Mouse (Mus musculus): ENCODE measurements around the gene Dgkd.

Gene Dgkd

DNA sequence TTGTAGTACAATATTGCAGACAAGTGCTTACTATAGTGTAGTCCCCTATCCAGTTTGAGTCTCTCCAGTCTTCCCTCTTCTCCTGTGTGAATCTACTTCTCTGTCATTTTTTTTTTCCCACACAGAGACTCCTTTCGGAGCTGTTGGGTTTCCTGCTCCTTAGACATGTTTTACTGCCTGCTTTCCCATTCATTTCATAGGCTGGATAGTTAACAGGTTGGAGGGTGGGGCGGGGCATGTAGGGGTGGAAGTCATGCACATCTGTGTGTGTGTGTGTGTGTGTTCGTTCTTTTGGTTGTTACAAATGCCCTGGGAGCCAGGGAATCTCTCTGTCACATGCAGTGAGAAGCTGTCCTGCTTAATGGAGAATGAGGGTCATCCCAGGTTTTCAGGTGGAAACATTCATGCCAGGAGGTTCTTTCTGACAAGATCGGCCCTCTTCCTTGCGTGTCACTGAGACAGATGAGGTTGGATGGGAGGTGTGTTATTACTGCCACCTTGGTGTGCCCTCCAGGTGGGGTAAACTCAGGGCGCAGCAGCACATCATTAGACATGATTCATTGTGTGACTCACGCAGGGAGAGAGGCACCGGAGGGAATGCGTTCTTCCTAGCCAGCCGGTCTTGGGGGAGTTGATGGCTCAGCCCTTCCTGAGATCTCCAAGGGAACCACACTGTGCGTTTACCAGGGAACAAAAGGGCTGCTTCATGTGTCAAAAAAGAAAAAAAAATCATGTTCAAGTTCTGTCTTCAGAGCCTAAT, 4.7 kb upstream of the Dgkd start:
- DNase-seq (ENCODE audit: low read depth in 2 of 2, low spot score in 2 of 2): no peak

DNA sequence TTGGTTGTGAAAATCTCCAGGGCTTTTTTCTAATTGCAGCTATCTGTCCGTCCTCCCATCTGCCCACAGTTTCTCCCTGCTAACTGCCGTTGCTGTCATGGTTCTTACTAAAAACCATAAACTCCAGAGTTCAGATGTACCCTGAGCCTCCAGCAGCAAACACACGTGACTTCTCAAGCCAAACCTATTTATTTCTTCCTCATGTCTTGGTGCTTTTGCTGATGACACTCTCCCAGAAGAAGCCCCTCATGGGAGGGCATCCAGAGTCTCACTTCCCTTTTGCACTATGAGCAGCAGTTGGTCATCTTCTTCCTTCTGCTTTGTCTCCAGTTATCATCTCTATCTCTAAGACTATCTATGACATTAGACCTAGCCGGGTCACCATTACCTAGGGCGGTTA, 3.8 kb upstream of the Dgkd start:
- DNase-seq (ENCODE audit: low read depth in 2 of 2, low spot score in 2 of 2): no peak

DNA sequence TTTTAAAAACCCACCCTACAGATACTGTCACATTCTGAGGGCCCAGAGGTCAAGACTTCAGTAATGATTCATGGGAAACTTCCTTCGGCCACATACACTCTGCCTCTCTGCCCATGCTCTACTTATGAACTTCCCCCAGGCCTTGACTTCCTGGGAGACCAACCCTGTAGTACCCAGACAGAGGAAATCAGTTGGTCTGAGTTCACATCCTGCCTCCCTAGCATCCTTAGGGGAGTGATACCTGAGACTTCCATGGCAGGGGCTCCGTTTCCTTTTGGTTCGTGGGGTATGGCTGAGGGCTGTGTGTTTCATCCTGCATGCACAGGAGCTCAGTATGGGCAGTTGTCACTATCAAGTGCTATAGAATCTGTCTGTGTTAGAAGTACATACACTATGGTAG, 1.7 kb upstream of the Dgkd start:
- DNase-seq (ENCODE audit: low read depth in 2 of 2, low spot score in 2 of 2): no peak

DNA sequence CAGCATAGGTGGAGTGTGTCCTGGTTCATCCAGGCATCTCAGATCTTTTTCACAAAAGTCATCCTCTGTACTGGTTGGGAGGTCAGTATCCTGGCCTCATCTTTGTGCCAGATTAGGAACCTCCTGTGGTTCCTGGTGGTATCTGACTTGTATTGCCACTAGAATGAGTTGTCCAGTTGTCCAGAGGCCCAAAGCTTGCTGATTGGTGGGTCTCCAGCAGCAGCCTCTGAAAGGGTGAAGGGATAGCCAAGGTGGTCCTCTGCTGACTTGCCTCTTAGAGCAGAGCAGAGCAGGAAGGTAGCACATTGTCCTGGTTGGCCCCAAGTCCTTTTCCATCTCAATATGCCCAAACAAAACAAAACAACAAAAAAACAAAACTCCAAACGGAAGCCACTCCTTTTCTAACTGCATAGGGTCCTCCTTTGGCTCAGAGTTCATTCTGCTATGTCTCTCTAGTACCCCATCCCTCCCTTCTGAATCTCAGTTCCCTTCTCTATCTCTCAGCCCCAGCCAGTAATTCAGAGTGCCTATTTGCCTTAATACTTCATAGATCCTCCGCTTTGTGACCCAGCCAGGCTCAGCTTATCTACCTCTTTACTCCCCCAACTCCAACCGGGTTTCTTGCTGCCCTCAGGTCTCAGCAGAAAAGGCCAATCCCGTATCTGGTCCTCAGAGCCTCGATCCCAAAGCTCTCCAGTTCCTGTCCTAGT, 851 bp upstream of the Dgkd start:
- no peak for DNase-seq (ENCODE audit: low read depth in 2 of 2, low spot score in 2 of 2)

DNA sequence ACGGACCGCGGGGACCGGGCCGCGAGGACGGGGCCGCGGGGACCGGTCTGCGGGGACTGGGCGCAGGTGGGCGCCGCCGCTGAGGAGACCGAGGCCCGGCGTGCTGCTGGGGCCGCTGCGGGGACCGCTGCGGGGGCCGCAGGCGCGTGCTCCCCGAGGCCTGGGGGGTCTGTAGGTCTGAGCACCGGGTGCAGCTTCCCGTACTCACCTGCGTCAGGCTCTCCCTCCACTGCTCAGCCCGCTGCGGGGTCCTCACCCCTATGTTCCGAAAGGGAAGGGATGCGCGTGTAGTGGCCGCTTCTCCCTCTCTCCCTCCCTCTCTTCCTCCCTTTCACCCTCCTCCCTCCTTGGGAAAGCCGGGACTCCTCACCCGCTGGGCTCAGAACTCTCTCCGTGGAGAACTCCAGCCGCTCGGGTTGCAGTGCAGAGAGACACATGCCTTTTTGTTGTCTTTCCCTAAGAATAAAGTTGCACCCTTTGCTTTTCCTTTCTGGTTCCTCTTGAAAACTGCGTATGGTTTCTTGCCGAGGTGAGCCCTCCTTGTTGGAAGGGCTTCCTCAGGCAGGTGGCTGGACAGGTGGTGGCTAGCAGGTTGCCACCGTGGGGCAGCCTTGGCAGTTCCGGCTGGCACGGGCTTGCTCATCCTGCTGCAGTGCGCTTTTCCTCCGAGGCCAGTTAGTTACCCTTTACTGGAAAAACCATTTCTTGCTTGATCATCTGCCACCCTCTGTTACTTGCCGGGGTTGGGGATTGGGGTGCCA, 694 bp downstream of the Dgkd start:
- DNase-seq (ENCODE audit: low read depth in 2 of 2, low spot score in 2 of 2): no peak

DNA sequence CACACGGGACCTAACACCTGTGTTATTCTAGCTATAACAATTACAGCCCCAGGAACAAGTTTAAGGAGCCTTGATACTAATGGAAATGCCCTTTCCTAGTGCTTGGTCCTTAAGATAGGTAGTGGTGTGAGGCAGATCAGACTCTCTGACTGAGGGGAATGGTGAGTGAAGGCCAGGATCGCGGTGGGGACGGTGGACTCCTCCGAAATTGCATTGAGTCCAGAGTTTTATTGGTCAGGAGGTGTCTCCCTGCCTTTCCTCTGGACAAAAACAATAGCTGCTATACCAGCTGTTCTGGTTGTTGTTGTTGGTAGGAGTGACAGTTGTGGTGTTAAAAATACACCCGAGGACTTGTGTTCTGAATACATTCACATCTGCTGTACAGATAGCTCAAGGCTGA, 1.3 kb downstream of the Dgkd start:
- DNase-seq (ENCODE audit: low read depth in 2 of 2, low spot score in 2 of 2): no peak

DNA sequence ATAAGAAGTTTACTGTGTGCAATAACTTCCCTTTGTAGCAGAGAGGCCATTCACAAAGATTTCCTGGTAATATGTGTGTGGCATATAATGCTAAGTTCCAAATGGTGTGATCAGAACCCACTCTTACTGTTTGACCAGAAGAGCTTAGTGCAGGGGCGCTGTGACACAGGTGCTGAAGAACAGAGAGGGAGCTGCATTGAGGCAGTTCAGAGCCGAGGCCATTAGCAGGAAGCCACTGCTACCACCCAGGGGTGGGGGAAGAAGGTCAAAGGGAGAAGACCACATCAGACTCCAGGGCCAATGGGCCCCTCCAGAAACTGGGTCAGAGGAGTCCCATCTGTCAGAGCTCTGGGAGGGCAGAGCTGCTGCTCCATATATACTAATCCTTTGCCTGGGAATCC, 1.8 kb downstream of the Dgkd start:
- DNase-seq (ENCODE audit: low read depth in 2 of 2, low spot score in 2 of 2): no peak

DNA sequence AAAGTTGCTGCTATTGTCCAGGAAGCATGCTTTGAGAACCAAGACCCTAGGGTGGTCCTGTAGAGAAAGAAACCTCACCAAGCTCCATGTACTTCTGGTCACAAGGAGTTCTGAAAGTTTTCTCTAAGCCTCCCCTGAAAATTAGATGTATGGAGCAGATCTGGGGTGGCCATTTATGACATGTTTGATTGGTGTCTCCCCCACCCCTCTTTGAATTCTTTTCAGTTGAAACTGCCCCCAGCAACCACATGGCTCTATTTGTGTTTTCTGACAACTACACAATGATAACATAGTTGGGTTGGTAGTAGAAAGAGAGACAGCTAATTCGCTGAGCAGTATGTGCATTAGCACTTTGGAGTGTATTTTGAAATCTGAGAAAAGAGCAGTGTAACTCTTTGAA, 2.4 kb downstream of the Dgkd start:
- no peak for DNase-seq (ENCODE audit: low read depth in 2 of 2, low spot score in 2 of 2)

DNA sequence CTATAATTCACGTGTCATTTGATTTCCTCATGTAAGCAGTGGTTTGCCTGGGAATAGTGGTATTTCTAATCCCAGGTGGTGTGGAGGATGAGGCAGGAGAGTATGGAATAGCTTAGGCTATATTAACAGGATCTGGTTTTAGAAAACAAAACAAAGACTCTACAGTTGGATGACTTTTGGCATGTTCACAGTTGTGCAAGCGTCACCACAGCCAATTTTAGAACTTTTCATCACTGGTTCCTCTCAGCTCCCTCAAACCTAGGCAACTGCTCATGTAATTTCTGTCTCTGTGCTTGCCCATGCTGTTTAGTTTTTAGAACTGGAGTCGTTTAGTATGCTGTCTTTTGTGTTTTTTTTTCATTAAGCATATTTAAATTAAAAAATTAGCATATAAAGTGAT, 3.7 kb downstream of the Dgkd start:
- DNase-seq (ENCODE audit: low read depth in 2 of 2, low spot score in 2 of 2): no peak

DNA sequence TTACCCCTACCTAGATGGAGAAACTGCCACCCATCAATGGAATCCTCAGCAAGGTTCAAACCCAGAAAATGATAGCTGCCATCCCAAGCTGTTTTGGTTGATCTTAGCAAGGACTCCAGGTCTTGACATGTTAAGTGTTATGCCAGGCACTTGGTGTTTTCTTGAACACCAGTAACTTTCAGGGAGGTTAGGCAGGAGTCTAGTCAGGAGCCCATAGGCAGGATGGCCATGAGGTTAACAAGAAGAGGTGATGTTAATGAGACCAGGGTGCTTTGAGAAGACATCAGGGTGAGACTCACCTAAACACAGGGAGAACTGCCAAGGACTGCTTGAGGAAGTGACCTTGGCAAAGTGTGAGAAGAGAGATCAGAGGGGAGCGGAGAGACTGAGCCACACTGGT, 4.9 kb downstream of the Dgkd start:
- no peak for DNase-seq (ENCODE audit: low read depth in 2 of 2, low spot score in 2 of 2)

DNA sequence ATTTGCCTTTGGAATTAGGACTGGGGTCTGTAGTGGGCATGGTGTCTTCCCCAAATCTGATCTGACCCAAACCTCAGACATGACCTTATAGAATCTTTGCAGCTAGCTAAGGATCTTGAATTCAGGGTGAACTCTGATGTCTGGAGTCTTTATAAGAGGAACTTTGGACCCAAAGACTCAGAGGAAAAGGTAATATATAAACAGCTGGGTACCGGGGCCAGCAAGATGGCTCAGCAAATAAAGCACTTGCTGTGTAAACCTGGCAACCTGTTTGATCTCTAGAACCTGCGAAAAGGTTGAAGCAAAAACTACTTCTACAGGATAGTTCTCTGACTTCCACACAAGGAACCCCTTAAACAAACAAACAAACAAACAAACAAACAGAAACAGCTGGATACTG, 5.4 kb downstream of the Dgkd start:
- DNase-seq (ENCODE audit: low read depth in 2 of 2, low spot score in 2 of 2): no peak

DNA sequence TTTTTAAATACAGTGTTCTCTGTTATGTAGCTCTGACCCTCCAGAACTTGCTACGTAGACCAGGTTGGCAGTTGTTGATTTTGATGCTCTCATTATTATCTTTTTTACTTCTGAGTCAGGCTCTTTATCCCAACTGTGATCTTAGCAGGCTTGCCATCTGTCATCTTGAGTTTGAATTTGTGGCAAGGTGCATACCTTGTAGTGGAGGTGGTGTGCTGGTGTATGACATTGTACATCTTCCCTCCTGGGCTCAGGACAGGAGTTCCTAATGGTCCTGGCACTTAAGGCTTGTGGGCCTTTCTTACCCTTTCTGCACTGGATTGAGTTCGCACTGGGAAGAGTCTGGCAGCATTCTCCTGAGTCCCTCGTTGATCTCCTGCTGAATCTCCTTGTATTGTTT, 10.5 kb downstream of the Dgkd start:
- no peak for DNase-seq (ENCODE audit: low read depth in 2 of 2, low spot score in 2 of 2)

DNA sequence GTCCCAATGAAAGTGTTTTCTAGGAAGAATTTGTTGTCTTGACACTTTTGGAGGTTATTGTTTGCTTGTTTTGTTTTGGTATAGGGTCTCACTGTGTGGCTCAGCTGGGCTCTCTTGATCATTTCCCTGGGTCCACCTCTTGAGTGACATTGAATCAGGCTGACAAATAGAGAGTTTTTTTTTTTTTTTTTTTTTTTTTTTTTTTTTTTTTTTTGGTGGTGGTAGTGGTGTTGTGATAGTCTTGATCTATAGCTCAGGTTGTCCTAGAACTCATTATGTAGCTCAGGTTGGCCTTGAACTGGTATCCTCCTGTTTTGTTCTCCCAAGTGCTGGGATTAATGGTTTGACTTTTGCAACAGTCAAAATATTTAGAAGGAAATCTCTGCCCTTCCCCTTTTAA, 11.8 kb downstream of the Dgkd start:
- no peak for DNase-seq (ENCODE audit: low read depth in 2 of 2, low spot score in 2 of 2)

DNA sequence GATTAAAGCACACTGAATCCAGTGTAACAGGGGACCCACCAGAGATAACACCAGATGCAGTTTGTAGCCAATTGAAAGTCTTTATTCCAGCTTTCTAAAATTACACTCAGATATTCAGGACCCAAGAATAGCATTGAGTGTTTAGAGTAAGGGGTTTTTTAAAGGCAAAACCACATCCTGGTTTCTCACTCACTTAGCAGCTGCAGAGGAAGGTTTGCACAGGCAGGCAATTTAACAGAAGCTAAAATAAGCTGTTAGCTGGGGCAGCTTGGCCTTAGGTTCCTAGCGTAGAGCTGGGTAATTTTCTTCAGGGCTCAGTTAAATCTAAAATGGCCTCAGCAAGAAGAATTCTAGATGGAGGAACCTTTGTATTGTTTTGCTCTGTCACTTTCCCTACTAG, 13.6 kb downstream of the Dgkd start:
- no peak for DNase-seq (ENCODE audit: low read depth in 2 of 2, low spot score in 2 of 2)

DNA sequence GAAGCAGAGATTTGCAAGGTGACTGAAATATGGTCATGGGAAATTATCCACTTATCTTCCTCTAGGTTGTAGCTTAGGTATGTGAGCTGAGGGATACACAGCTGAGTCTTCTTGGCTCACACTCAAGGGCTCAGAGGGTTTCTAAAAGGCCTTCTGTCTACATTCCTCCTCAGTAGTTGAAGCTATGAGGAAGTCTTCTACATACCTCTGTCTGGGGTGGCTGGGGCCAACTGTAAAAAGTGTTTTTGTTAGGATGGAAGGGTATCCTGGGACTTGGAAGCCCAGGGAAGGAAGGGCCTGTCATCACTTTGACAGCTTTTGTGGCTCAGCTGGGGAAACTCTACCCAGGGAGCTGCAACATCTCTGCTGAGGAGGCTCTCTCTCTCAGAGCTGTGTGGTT, 18.5 kb downstream of the Dgkd start:
- DNase-seq (ENCODE audit: low read depth in 2 of 2, low spot score in 2 of 2): no peak

DNA sequence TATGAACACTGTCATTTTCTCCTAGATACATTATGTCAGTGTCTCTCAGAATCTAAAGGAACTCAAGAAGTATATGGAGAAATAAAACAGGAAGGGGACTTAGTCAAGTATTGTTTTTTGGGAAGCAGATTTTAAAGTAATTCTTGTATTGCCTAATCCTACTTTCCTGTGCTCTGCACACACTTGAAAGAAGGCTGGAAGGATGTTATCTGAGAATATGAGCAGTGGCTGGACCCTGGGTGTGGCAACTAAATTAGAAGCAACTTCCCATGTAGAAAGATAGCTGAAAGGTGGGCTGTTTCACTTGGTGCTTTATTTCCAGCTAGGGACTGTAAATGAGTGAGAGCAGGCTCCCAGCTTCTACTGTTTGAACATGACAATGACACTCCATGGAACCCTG, 20.0 kb downstream of the Dgkd start:
- no peak for DNase-seq (ENCODE audit: low read depth in 2 of 2, low spot score in 2 of 2)

DNA sequence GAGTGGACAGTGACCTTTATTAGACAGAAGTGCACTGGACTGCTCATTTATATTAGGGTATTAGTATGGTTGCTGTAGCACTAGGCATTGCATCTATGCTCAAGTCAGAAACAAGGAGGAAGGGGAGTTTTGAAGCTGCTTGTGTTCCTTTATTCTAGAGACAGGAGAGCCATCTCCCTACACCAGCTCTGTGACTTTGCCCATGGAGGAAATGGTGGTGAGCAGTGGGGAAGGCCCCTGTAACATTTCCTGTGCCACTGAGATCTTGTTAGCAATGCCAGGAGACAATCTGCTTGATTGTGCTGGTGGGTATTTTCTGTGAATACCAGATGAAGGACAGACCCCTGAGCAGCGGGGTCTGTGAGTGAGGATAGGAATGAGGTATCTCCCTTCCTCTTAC, 23.0 kb downstream of the Dgkd start:
- peak in 1 of 2 experiments; percentile 25 for DNase-seq (ENCODE audit: low read depth in 2 of 2, low spot score in 2 of 2)

DNA sequence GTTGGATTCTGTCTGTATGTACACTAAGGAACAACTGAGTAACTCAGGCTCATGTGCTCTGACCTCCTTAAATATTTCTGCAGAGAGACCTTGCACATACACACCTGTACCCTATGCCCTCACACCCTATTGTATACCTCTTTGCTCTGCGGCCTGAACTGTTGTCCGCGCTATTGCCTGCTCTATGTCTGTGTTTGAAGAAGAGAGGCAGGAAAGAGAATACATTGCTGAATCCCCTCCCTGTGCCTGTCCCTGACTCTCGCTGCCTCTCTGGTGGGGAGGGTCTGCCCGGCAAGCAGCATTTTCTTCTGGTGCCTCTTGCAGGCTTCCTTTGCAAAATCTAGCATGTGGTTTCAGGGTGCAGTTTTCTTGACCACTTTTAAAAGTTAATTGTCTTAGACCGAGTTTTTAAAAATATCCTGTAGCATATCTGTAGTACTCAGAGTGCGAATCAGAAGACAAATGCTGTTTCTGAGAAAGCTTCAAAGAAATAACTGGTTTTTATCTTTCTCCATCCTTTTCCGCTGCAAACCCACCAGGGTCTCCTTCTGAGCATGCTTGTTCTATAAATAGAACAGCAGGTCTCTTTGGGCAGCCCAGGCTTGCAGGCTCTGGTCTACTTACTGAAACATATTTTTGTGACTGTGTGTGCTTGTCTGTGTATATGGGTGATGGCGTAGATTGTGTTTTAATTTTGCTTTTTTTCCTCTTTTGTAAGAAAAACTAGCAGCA, 24.6 kb downstream of the Dgkd start:
- DNase-seq (ENCODE audit: low read depth in 2 of 2, low spot score in 2 of 2): no peak

DNA sequence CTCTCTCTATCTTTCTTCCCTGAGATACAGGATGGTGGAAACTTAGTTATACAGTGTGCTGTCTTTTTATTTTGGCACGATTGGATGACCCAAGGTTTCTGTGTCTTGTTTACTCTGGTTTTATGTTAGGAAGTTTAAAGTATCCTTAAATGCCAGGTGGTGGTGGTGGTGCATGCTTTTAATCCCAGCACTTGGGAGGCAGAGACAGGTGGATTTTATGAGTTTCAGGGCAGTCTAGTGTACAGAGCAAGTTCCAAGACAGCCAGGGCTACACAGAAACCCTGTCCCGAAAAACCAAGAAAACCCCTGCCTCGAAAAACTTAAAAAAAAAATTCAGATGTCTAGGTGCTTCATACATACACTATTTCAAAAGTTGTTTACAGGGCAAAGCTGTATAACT, 25.9 kb downstream of the Dgkd start:
- no peak for DNase-seq (ENCODE audit: low read depth in 2 of 2, low spot score in 2 of 2)

DNA sequence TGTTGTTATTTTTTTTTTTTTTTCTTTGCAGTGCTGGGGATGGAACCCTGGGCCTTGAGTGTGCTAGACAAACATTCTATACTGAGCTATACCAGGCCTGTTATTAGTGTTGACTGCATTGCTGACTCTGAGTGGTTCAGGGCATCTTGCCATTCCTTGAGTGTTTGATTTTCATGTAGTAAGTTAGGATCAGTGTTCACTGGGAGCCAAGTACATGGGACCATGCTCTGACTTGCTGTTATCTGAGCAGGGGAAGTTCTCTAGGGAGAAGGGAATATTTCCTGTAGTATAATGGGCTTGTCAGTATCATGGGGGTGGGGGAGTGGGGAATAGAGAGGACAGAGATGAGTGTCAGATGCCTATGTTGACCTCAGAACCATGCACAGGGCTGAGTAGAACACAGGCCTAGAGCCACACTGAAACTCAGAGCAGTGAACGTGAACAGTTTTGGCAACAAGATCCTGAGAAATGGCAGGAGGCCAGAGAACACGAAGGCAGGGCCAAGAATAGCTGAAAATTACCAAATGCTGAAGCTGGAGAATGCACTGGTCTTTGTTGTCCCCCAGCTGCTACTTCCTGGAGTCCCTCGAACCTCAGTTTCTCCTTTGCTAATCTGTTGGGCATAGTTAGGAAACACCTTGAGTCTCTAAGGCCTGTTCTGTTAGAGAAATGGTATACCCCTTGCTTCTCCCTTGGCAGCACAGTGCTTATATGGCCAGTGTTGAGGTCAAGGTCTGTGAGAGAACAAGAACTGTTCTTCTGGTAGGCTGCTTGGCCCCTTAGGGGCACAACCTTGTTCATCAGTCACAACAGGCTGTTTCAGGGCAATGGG, 26.6 kb downstream of the Dgkd start:
- no peak for DNase-seq (ENCODE audit: low read depth in 2 of 2, low spot score in 2 of 2)

DNA sequence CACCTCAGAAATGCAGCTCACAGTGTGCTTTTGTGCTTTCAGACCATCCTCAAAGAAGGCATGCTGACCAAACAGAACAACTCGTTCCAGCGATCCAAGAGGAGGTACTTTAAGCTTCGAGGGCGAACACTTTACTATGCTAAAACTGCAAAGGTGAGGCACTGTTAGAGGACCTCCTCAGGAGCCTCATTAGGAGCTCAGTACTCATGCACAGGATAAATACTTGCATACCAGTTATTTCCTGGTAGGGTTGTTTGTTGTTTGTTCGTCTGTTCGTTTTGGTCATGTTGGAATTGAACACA, 27.2 kb downstream of the Dgkd start:
- no peak for DNase-seq (ENCODE audit: low read depth in 2 of 2, low spot score in 2 of 2)
